Mouse (Mus musculus) G1E (cell line): Measurements from ENCODE around the gene Slc26a3. TPM values are rescaled to one million over a fixed set of nuclear protein-coding genes. Genes with fewer than 3 reads are reported as not detected.

Experiments used
- ATAC-seq: 2 replicates; pipeline ENCODE4 v1.8.0; 2016; ENCODE audit warnings: mild to moderate bottlenecking; ENCODE audit not compliant: insufficient number of reproducible peaks, poor library complexity, low FRiP score, severe bottlenecking; ENCODE audit errors: extremely low read depth
- DNase-seq: peaks from one replicate; pipeline ENCODE4 v3.0.0; 2012; ENCODE audit warnings: low spot score
- H3K27me3 ChIP-seq: 2 replicates; pipeline ENCODE4 v1.6.1; 2012; ENCODE audit warnings: mild to moderate bottlenecking, low read length, inconsistent platforms; ENCODE audit not compliant: insufficient read depth
- H3K36me3 ChIP-seq: replicated peaks from 2 replicates; pipeline ENCODE3; 2012; ENCODE audit warnings: mild to moderate bottlenecking, inconsistent platforms
- H3K4me1 ChIP-seq: 2 replicates; pipeline ENCODE4 v1.6.1; 2012; ENCODE audit warnings: low read depth, low read length, inconsistent platforms, mixed read lengths; ENCODE audit not compliant: insufficient read depth
- H3K4me3 ChIP-seq: 2 replicates; pipeline ENCODE4 v1.5.1; 2012; ENCODE audit warnings: low read depth, mild to moderate bottlenecking, inconsistent platforms, low read length, moderate library complexity, mixed read lengths
- H3K9me3 ChIP-seq: replicated peaks from 2 replicates; pipeline ENCODE4 v1.6.1; 2012; ENCODE audit warnings: inconsistent platforms
- CTCF ChIP-seq: IDR thresholded peaks from 2 replicates; pipeline ENCODE4 v1.5.1; 2012; ENCODE audit warnings: low read depth, low read length, inconsistent platforms, mixed read lengths
- GATA1 ChIP-seq: IDR thresholded peaks from 2 replicates; pipeline ENCODE4 v1.6.1; 2012; ENCODE audit warnings: borderline replicate concordance, low read length, inconsistent platforms, mixed read lengths
- GATA2 ChIP-seq: IDR thresholded peaks from 2 replicates; pipeline ENCODE4 v1.6.1; 2012; ENCODE audit warnings: low read depth, low read length, inconsistent platforms, borderline replicate concordance
- POLR2AphosphoS5 ChIP-seq: IDR thresholded peaks from 2 replicates; pipeline ENCODE4 v1.6.1; 2012; ENCODE audit warnings: low read depth, low read length, inconsistent platforms; ENCODE audit not compliant: insufficient replicate concordance
- TAL1 ChIP-seq: conservative IDR thresholded peaks from 2 replicates; pipeline ENCODE4 v1.6.1; 2012; ENCODE audit warnings: low read depth, low read length, inconsistent platforms, mixed read lengths
- polyA plus RNA-seq: library from polyadenylated mRNA; stranded (reverse); fragments of >175 nt; gene quantifications from 2 replicates; pipeline ENCODE4 v1.2.3, GENCODE M21; 2012
- total RNA-seq, 2 experiments: library from RNA; stranded (forward) in 1 of 2; stranded (reverse) in 1 of 2; fragments of 200-1000 nt in 1 of 2; fragments of >200 nt in 1 of 2; fragmentation: Nextera tagmentation in 1 of 2; gene quantifications; 2 replicates each; pipeline ENCODE4 v1.2.3; 2014 to 2017

Gene Slc26a3
- total and polyA plus RNA-seq, 3 experiments: 0.66 TPM; not detected in 2

- no peaks in the 10 kb centered on the region for H3K4me1 ChIP-seq
- DNase-seq (no peak), ATAC-seq (no peak)
- H3K4me3 ChIP-seq: no peak overlapping the region
- peaks cover 13% of the 10 kb centered on the region for H3K27me3 ChIP-seq
- no peaks in the 10 kb centered on the region for H3K36me3 ChIP-seq
- H3K9me3 ChIP-seq: no peaks in the 10 kb centered on the region
- TF ChIP-seq GATA1 (no peak), CTCF (no peak), TAL1 (no peak), POLR2AphosphoS5 (no peak), GATA2 (no peak)
Measured at GRCm38 (mm10) chr12:31507718-31508364, 117.2 kb downstream of the Slc26a3 start.

GRCm38 (mm10) chr12:31508496-31508895 is 117.8 kb downstream of the Slc26a3 start:
- Histone ChIP-seq H3K4me1 (no peaks in the 10 kb centered on the region), H3K9me3 (no peaks in the 10 kb centered on the region), H3K36me3 (no peaks in the 10 kb centered on the region), H3K4me3 (no peak overlapping the region), H3K27me3 (peaks cover 16% of the 10 kb centered on the region)
- ATAC-seq: no peak
- DNase-seq: no peak
- TF ChIP-seq GATA2 (no peak), TAL1 (no peak), CTCF (no peak), GATA1 (no peak), POLR2AphosphoS5 (no peak)

GRCm38 (mm10) chr12:31511218-31511617 is 120.5 kb downstream of the Slc26a3 start:
- Histone ChIP-seq H3K4me1 (no peaks in the 10 kb centered on the region), H3K9me3 (no peaks in the 10 kb centered on the region), H3K4me3 (no peak overlapping the region), H3K36me3 (no peaks in the 10 kb centered on the region), H3K27me3 (peaks cover 26% of the 10 kb centered on the region)
- no peak for TF ChIP-seq POLR2AphosphoS5
- no peak for TF ChIP-seq GATA1
- TF ChIP-seq GATA2: no peak
- TF ChIP-seq TAL1: no peak
- TF ChIP-seq CTCF: no peak
- DNase-seq (no peak), ATAC-seq (no peak)

GRCm38 (mm10) chr12:31512634-31513411 is 122.2 kb downstream of the Slc26a3 start:
- ATAC-seq: no peak
- H3K4me3 ChIP-seq: no peak overlapping the region
- H3K4me1 ChIP-seq: peaks cover 3% of the 10 kb centered on the region
- no peaks in the 10 kb centered on the region for H3K9me3 ChIP-seq
- H3K36me3 ChIP-seq: no peaks in the 10 kb centered on the region
- H3K27me3 ChIP-seq: peaks cover 22% of the 10 kb centered on the region
- DNase-seq: no peak
- TF ChIP-seq CTCF (no peak), TAL1 (no peak), POLR2AphosphoS5 (no peak), GATA2 (no peak), GATA1 (no peak)

DNA sequence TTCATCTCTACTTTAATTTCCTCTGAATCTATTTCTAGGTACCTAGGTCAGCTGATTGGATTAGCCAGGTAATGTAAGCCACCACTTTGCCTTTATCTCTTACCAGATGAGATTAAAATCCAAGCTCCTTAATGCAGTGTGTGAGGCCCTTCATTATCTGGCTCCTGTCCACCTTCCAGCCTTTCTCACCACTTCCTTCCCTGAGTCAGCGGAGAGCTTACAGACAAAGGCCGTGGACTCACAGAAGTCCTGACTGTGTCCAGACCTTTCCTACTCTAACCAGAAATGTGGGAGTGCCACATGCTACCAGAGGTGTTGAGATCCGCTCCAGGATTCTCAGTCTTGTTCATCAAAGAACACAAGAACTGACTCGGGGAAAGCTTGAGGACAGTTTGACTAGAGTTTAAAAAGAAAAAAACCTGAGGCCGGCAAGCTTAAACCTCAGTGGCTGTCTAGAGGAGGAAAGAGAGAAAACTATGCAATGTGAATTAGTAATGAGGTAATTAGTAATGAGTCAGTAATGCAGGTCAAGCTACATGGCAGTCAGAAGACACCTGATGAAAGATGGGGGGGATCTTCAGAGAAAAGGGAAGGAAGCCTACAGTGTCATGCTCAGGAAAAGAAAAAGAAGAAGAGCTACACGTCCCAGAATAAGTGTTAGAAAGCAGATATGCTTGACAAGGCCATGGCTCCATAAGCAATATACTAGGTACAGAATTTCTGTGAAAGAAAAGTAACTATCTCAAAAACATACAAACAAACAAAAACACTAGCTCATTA is 123.2 kb downstream of the Slc26a3 start:
- TF ChIP-seq GATA1: no peak
- no peak for TF ChIP-seq TAL1
- no peak for TF ChIP-seq POLR2AphosphoS5
- no peak for TF ChIP-seq GATA2
- TF ChIP-seq CTCF: no peak
- Histone ChIP-seq H3K4me1 (peaks cover 4% of the 10 kb centered on the region), H3K4me3 (no peak overlapping the region), H3K27me3 (peaks cover 22% of the 10 kb centered on the region), H3K9me3 (no peaks in the 10 kb centered on the region), H3K36me3 (no peaks in the 10 kb centered on the region)
- DNase-seq (no peak), ATAC-seq (no peak)
